Mouse (Mus musculus) yolk sac, embryonic 10.5 days (tissue): ENCODE data around the gene Clcnkb.

Experiments
- DNase-seq: peaks from one replicate; pipeline ENCODE4 v3.0.0-alpha.2; 2017; ENCODE audit warnings: low spot score

The Clcnkb gene

DNA sequence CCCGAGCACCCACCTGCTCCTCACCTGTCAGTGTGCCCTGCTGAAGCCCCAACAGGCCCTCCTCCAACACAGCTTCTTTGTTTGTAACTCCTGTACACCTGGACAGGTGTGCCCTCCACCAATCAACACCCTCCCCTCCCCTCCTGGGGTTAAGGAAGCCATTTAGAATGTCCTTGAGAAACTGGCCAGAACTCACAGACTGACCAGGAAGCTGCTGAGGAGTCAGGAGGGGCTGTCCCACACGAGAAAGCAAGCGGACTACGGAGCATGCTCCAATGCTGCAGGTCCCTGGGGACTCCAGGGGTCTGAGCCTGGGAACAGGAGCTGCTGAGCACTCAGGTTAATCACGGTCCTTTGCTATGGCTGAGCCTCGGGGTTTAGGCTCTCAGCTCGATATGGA lies at the start of gene Clcnkb:
Clcnkb (minus strand) TSS at position 91 of the 400 bp plus-strand sequence.
- no peak for DNase-seq

DNA sequence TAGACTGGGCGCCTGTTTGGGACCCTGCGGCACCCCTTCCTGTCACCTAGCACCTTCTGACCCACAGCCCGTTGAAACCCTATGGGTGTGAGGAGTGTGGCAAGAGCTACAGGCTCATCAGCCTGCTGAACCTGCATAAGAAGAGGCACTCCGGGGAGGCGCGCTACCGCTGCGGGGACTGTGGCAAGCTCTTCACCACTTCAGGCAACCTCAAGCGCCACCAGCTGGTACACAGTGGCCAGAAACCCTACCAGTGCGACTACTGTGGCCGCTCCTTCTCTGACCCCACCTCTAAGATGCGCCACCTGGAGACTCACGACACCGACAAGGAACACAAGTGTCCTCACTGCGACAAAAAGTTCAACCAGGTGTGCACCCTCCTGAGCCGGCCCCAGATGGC lies 48.9 kb upstream of the Clcnkb start:
- DNase-seq, result no peak

DNA sequence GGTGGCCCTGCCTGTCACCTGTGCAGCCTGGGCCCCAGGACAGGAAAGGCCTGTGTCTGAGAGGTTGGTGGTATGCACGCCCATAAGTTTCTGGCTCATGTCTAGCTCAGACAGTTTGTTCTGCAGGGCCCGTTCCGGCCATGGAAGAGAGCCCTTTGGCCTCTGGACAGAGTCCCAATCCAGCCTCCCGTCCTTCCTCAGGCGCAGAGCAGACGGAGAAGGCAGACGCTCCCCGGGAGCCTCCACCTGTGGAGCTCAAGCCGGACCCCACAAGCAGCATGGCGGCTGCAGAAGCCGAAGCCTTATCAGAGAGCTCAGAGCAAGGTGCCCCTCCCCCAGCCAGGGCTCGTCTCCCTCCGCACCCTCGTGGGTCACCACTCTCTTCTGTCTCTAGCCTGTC lies 47.7 kb upstream of the Clcnkb start:
- DNase-seq, result peak; percentile 29

DNA sequence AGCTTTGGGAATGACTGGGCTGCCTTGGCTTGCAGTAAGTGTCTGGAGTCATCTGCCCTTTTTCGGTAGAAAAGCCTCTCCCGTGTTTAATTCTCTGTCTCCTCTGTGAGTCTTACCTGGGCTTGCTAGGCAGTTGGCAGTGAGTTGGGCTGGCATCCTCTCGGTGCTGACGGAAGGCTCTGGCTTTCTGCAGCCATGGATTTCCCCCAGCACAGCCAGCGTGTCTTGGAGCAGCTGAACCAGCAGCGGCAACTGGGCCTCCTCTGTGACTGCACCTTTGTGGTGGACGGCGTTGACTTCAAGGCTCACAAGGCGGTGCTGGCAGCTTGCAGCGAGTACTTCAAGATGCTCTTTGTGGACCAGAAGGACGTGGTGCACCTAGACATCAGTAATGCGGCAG lies 45.8 kb upstream of the Clcnkb start:
- no peak for DNase-seq

DNA sequence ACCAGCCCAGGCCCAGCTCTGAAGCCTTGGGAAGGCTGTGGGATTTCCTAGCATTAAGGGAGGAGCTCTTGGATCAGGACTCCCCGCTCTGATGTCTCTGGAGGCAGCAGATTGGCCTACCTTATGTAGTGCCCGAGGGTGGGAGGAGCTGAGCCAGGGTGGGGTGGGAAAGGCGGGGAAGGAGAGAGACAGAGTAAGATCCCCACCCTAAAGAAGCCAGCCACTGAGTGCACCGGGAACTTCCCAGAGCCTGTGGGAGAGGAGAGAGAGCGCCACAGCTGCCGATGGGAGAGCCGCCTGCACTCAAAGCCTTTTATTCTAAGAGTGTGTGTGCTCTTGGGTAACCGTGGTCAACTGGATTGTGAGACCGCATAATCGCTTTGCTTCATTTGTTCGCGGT lies 45.3 kb upstream of the Clcnkb start:
- no peak for DNase-seq

DNA sequence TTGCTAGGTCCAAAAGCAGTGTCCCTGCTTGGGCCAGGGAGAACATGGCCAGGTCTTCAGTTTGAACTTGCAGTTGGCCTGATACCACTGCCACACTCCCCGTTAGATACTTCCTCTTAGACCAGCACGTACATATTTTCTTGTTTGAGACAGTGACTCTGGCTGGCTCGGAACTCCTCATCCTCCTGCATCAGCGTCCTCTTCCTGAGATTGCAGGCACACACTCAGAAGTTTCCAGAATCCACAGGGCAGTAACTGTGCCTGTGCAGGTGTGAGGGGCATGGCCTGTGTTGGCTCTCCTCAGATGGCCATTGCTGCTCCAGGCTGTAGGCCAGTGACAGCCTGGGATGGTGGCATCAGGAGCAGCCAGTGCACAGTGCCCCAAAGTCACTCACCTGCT lies 44.7 kb upstream of the Clcnkb start:
- DNase-seq, result no peak

DNA sequence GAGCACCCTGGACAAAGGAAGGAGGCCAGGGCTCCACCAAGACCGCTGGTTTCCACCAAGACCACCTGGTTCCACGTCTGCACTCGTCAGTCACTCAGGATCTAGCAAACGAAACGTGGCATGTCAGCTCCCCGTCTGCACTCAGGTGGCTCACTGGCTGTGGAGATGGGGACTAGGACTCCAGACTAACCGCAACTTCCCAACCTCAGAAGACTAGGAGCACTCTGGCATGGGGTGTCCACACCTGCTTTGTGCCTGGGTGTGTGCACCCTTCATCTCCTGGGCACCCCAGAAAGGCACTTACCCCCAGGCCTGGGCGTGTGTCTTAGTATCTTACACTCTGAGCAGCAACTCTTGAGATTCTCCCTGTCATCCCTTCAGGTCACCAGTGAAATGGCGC lies 44.0 kb upstream of the Clcnkb start:
- DNase-seq, result no peak

DNA sequence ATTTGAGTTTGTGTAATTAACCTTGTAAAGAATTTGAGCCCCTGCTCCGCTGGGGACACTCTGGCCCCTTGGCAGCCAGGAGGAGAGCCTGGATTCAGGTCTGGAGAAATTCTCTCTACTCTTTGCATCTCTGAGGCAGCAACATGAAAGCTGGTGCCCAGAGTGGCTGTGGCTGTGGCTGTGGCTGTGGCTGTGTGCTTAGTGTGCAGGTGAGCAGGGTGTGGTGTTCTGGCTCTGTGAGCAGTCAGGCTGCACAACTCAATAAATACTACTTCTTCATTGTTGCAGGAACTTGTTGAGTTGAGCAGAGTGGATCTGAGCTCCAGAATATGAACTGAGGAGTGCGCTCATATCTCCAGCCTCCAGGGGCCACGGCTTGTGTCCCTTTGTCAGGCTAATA lies 43.1 kb upstream of the Clcnkb start:
- DNase-seq, result no peak

DNA sequence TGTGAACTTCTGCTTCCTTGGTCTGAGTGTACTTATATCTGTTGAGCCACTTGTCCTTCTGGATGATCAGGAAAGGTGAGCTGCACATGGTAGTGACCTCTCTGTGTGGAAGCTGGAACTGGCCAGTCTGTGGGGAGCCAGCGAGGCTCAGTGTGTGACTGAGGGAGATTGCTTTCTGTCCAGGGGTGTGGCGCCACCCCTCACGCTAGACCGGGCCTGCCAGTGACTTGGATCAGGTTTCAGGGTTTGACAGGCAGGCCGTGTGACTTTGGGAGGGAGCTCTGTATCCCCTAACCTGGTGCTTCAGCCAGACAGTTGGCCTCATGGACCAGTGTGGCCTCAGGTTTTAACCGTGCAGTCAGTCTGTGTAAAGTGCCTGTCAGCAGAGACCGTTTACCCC lies 42.4 kb upstream of the Clcnkb start:
- no peak for DNase-seq

DNA sequence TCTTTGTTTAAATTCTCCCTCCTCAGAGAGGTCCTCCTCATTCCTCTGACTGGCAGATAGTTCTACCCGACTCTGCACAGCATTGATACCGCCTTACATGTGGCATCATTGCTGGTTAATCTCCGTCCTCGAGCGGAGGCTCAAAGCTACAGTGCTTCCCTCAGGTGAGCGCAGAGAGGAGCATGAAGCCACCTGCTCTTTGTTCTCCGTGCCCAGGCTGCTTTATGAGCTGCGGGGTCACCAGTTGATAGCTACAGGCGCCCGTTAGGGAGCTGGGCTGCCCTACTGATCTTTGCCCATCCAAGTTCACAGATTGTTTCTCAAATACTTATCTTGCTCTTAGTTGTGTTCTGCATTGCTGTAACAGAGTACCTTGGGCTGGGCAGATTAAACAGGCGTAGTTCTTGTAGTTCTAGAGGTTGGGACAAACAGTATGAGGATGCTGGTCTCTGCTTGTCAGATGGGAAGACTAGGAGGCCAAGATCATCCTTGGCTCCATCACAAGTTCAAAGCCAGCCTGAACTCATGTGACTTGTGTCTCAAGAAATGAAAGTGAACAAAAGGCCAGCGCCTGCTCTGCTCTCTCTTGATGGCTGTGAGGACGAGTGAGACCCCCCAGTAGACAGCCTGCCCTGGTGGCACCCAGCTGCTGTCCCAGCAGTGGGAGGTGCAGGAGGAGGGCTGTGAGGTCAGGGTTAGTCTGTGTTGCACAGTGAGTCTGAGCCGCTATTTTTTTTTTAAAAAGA lies 40.6 kb upstream of the Clcnkb start:
- no peak for DNase-seq

DNA sequence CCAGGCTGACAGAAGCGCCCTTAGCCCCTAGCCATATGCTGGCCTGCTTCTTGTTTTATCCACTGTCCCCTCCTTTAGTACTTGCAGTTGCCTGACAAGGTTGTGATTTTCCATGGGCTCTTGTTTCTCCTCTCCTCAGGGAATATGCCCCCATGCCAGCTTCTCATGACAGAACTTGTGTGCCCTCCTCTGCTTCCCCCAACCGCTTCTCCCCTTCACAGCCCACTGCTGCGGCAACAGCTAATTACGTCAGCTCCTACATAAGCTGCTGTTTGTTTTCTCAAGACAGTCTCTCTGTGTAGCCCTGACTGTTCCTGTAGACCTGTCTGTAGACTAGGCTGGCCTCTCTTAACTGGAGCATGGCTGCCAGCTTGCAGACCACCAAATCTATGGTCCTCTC lies 39.7 kb upstream of the Clcnkb start:
- no peak for DNase-seq

DNA sequence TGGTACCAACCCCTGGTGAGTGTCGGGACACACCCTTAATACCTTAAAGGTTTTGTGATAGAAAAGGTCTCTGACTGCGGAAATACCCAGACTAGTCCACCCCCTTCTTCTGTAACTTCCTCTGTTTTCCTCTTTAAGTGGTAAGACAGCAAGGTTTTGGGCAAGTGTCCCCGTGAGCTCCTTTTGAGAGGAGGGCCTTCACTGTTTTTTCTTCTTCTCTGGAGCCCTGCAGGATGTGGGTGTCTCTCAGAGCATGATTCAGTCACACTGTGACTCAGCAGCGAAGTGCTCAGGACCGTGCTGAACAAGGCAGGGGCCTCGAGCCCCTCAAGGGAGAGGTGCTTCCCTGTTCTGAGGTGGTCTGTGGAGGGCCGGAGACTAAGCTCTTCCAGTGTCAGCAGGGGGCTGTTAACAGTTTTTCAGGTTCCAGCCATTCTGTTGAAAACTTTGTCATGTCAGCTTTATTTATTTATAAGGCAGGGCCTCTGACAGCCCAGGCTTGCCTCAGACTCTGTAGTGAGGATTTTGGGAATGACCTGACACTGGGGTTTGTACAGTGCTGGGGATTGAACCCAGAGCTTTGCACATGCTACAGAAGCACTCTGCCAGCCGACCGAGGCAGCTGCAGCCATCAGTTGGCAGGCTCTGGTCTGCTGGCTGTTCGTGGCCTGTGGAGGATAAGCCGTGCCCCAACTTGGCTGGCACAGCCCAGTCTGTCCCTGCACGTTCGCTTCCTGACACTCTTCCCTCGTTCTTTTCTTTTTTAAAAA lies 39.0 kb upstream of the Clcnkb start:
- DNase-seq, result no peak

DNA sequence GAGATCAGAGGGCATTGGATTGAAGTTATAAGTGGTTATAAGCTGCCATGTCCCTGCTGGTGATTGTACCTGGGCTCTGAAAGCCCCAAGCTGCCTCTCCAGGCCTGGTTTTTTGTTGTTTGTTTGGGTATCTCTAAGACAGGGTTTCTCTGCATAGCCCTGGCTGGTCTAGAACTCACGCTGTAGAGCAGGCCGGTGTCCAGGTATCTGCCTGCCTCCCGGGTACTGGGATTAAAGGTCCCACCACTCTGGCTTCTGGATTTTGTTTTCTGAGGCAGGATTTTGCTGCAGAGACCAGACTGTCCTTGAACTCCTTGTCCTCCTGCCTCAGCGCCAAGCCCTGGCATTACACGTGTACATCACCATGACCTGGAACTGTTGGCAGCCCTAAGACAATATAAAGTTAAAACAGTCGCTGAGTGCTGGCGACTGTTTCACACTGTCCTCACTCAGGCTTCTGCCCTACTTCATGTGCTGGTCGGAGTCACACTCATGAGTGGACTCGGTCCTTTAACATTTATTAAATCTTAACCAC lies 36.2 kb upstream of the Clcnkb start:
- no peak for DNase-seq

DNA sequence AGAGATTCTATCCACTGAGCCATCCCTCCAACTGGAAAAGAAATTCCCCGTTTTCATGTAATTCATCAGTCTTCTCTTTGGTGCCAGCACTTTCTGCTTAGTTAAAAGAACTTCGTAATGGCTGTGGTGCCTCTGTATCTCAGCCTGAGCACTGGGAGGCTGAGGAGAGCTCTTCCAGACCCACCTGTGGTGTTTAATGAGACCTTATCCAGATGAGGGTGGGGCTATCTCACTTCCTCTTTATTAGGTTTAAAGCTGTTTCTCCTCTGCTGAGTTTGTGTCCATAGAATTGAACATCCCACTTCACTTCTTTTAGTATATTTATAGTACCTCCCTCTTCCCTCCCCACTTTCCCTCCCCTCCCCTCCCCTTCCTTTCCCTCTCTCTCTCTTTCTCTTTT lies 35.4 kb upstream of the Clcnkb start:
- DNase-seq, result no peak

DNA sequence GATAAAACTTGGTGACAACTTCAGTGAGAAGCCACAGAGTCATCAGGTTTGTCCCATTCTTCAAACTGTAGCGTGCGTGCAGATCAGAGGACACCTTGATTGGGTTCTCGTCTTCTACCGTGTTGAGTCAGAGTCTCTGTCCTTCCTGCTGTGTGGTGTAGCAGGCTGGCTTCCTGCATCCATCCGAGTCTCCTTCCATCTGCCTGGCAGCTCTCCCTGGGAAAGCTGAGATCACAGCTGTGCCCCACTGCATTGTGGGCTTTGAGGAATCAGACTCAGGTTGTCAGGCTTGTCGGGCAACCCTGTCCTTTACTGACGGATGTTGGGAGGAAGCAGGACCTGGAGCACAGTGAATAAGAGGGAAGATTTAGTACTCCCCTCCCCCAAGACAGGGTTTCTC lies 30.4 kb upstream of the Clcnkb start:
- DNase-seq, result no peak

DNA sequence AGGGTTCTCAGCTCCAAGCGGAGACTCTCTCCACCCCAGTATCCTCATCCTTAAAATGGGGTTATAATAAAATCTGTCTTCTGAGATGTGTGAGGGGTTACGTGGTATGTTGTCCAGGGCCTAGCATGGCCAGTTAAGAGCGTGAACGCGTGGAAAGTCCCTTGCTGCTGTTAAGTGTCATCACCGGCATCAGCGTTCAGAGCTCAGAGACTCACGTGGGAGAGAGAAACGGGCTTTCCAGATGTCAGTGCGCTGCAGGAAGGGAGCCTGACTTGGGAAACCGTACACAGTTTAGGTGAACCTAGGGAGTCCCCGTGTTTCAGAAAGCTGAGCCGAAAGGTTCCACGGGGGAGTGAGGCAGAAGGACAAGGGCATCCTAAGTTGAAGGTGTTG lies 29.5 kb upstream of the Clcnkb start:
- no peak for DNase-seq

DNA sequence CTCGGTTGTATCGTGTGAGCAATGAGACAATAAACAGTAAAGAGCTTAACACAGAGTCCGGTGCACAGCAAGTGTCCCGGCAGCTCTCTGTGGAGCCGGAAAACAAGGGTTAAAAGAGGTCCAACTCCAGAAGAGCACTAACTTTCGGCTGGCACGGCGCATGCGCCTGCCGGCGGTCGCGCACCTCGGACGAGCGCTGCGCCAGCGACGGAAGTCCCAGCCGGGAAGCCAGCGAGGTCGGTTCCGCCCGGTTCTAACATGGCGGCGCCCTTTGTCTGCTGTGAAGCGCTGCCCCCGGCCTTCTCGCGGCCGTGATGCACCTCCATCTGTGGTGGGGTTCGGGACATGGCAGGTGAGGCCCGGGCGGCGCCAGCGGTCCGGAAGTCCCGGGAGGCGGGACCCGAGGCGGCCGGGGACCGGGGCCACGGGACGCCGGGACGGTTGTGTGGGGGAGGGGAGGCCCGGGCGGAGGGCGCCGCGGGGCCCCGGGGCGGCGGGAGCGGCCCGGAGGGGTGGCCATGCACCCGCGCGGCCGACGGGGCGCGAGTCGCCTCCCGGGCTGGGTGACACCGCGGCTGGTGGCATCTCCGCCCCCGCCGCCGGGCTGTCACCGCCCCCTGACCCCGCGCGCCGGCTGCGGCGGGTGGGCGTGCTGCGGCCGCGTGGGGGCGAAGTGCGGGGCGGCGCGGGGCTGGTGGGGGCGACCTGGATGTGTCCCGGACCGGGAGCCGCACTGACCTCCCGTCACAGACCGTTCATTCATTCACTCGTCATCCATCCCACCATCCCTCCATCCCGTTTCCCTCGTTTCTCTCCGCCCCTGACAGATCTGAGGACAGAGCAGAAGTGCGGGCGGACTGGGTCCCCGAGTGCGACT lies 28.9 kb upstream of the Clcnkb start, which contains the start of gene Zbtb17:
Zbtb17 (plus strand) TSS at position 204 of the 877 bp plus-strand sequence.
- peak; percentile 84 for DNase-seq

DNA sequence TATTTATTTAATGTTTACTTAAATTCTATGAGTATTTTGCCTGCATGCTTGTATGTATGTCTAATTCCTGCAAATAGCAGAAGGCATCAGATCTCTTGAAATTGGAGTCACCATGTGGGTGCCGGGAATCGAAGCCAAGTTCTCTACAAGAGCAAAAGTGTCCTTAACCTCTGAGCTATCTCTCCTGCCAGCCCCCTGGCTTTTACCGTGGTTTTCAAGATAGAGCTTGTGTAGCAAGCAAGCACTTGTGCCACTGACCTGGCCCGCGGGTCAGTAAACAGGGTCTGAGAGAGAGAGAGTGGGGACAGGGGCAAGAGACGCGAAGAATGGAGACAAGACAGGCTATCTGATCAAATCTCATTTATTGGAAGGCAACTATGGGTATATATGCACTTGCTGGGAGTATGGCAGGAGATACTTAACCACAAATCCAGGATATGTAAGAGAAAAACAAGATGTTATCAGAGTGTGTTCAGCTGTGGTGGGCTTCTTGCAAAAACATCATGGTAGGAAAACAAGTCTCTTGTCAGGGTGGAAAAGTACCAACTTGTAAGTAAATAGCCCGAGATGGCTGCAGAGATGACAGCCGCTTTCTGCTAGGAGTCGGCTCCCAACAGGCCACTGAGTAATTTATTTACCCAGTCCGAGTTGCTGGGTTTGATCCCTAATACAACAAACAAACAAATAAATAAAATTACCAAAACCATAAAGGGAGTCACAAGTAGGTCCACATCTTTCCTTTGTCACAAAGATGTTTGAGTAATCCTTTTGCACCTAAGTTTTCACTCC lies 28.0 kb upstream of the Clcnkb start:
- no peak for DNase-seq

DNA sequence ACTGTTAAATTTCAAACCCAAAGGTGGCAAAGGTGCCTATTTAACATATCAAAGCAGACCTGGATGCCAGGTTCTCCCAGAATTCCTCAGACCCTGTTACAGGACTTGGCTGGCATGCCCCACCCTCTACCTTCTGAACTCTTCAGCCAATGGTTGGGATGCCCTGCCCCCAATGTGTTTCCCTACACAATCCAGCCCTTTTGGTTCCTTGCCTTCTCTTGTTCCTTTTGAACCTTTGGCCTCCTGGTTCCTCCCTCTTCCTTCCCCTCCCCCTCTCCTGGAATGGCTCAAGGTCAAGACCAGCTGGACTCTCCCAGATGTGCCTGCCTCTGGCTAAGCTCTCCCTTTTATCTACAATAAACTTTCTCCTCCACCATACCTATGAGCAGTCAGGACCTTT lies 25.1 kb upstream of the Clcnkb start:
- no peak for DNase-seq

DNA sequence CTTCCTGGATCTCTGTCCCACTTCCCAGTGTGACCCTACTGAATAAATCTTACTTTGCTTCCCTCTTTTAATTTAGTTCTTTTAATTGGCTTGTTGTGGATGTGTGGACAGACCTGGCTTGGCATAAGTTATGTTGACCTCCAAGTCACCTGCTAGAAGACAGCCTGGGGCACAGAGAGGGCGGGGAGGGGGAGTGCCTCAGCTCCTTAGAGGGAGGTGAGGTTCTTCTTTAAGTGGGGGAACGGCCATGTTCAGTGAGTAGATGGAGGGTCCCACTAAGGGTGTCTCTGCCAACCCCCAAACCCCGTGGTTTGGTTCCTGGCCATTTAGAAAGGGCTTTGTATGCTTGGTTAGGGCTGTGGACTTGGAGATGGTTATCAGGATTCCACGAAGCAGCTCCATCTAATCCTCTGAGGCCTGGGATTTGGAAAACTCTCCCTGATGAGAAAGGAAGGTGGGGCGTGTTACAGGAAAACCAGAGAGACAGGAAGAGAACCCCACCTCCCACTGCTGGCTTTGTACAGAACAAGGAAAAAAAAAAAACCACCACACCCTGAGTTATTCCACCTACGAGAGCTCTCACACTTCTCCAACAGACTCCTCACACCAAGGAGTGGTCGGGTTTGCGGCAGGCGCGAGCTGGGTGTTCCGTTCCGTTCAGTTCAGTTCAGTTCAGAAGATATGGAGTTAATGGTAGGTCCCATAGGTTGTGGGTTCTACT lies 23.4 kb upstream of the Clcnkb start:
- DNase-seq, result no peak

DNA sequence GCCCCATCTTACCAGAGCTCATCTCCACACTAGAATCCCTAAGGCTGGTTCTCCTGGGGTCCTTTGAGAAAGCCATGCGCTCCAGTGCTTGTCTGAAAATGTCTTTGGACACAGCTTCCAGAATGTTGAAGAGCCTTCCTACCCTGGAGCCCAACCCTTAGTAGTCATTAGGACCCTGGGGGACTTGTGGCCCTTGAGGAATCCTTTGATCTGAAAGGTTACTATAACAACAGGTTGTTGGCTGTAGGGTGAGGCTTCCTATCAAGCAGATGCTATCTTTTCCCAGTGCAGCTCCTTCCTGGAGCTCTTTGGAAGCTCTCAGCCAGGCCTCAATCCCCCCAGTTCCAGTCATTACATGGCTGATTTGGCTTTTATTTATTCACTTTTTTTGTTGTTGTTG lies 20.2 kb upstream of the Clcnkb start, which contains the start of gene Srarp:
Srarp (minus strand) TSS at position 132 of the 400 bp plus-strand sequence.
- no peak for DNase-seq
